Mouse (Mus musculus): ENCODE data around the gene Baz2b.

Baz2b gene

DNA sequence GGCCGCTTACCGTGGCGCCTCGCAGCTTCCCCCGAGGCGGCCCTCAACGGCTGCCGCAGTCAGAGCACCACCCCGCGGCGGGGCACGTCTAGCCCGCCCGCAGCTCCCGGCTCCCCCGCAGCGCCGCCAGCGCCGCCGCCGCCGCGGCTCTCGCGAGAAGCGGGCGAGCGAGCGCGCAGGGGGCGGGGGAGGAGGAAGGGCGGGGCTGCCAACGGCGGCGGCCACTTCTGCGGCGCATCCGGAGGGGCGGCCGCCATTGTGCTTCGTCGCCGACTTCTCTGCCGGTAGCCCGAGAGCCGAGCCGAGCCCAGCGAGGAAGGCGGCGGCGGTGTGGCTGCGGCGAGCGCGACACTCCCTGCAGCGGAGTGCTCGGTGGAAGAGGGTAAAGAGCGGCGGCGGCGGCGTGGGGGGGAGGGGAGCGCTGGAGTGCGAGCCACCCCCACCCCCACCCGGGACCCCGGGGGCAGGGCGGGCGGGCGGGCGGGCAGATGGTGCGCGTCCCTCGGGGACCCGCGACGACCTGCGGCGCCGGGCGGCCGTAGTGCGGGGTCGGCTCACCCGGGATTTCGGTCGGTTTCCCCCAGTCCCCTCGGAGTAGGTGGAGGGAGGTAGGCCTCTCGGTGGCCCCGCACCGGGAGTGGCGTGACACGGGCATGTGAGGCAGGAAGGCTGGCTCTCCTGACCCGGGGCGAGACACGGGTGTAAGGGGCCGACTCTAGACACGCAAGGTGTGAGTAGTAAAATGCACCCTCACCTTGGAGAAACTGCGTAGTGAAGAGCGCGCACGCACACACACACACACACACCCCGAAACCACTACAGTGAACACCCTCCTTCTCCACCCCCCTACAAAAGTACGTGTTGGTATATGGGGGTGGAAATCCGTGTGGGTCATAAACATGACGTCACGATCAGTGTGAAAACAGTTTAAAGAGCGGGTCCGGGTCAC lies at the start of gene Baz2b, which contains the start of gene March7:
Gene Baz2b (minus strand): TSS at position 137 of the 949 bp plus-strand sequence.
Gene March7 (plus strand): TSS at position 185 of the 949 bp plus-strand sequence.
- DNase-seq (ENCODE audit: low spot score in 2 of 2): peak; percentile 84 to 91

- no peak for DNase-seq (ENCODE audit: low spot score in 2 of 2)
Observed at GRCm38 (mm10) chr2:60259186-60259585, 49.5 kb upstream of the Baz2b start.

GRCm38 (mm10) chr2:60256751-60257150 lies 47.1 kb upstream of the Baz2b start:
- no peak for DNase-seq (ENCODE audit: low spot score in 2 of 2)

- no peak for DNase-seq (ENCODE audit: low spot score in 2 of 2)
Observed at GRCm38 (mm10) chr2:60253506-60253905, 43.9 kb upstream of the Baz2b start.

DNA sequence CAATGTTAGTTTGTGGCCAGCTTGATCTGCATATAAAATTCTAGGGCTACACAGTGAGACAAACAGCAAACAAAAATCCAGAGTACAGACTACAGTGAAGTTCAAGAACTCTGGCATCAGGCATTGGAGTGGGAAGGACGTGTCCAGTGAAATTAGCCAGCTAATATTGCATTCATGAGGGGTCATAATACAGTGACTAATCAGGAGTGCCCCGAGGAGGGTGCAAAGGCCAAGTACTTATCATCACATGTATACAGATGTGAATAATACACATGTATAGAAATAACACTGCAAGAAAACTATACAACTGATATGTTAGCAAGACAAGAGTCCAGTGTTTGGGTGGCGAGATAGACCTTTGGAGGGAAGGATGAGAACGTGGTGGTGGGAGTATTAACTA lies 43.1 kb upstream of the Baz2b start:
- no peak for DNase-seq (ENCODE audit: low spot score in 2 of 2)

DNA sequence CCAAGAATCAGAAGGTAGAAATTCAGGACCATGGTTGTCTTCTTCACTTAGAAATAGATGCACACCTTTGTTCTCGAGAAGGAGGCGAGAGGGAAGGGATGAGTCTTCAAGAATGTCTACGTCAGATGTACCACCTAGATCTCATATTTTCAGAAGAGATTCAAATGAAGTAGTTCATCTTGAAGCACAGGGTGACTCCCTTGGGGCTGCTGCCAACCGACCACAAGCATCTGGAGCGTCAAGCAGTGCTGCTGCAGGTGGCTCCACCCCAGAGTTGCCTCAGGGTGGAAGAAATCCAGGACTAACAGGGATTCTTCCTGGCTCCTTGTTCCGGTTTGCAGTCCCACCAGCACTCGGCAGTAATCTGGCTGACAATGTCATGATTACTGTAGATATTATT lies 24.9 kb upstream of the Baz2b start:
- DNase-seq (ENCODE audit: low spot score in 2 of 2): no peak

DNA sequence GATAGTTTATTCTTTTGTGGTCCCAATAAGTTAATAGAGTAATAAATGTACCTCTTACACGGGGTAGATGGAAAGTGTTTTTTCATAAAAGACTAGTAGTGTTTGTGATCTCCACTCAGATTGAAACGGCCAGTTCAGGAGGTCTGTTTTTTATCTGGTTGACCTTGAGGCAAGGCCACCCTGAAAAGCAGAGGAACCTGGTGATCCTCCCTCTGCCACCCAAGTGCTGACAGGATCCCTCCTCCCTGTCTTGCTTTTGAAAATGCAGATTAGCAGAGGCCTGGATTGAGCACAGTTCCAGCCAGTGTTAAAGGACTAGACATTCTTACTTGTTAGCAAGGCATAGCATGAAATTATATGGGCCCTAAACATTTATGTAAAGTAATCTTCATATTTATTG lies 23.5 kb upstream of the Baz2b start:
- no peak for DNase-seq (ENCODE audit: low spot score in 2 of 2)

DNA sequence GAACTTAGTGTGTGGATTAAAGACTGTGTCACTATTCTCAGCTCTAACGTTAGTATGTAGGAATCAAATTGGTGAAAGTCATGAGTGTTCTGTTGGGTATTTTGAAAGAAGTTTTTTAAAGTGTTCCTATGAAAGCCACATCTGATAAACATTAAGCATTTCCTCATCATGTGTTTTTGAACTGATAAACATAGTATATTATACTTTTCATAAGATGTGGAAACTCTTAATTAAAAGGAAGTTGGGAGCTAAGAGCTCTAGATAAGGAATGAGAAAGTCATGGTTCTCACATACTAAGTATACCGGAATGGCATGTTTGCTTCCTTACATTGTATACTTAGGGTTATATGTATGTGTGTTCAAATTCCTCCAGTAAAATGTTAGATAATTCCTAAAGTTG lies 20.7 kb upstream of the Baz2b start:
- no peak for DNase-seq (ENCODE audit: low spot score in 2 of 2)

DNA sequence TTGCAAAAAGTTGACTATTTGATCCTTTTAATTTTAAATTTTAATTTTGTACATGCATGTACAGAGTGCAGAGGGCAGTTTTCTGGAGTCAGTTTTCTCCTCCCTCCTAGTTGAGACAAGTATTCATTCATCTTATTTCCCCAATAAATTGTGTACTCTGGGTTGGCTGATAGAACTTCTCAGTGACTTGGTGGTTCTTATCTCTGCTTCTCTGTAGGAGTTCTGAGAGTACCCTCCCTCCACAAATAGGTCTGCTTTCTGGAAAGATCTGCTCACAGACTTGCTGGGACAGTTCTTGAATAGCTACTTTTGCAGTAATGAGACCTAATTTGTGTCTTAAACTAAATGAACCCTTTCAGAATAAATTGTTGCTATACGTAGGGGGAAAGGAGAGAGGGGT lies 18.8 kb upstream of the Baz2b start:
- no peak for DNase-seq (ENCODE audit: low spot score in 2 of 2)

DNA sequence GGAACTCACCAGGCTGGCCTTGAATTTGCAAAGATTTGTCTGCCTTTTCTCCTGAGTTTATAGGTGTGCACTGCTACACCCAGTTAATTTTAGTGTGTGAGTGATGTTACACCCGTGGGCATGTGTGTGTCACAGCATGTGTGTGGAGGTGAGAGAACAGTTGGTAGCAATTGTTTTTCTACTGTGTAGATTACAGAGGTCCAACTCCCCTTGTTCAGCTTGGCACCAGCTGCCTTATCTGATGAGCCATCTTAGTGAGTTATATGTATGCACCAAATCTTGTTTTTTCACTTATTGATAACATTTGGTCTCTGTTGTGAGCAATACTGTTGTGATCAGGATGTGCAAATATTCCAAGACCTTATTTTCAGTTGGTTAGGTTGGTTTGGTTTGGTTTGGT lies 13.8 kb upstream of the Baz2b start:
- DNase-seq (ENCODE audit: low spot score in 2 of 2): no peak

DNA sequence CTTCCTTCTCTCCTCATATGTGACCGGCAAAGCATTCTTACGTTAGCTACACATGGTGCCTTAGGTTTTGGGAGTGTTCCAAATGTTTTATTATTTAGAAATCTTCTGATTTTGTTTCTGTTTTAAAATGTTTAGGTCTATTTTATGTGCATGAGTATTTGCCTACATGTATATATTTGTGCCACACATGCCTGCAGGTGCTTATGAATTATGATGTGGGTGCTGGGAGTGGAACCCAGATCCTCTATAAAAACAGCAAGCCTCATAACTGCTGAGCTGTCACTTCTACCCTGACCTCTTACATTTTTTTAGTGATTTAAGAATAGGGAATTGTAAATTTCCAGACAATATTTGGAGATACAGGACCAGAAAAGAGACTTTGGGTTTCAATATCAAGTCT lies 12.3 kb upstream of the Baz2b start:
- no peak for DNase-seq (ENCODE audit: low spot score in 2 of 2)

GRCm38 (mm10) chr2:60221236-60221635 lies 11.6 kb upstream of the Baz2b start:
- no peak for DNase-seq (ENCODE audit: low spot score in 2 of 2)

DNA sequence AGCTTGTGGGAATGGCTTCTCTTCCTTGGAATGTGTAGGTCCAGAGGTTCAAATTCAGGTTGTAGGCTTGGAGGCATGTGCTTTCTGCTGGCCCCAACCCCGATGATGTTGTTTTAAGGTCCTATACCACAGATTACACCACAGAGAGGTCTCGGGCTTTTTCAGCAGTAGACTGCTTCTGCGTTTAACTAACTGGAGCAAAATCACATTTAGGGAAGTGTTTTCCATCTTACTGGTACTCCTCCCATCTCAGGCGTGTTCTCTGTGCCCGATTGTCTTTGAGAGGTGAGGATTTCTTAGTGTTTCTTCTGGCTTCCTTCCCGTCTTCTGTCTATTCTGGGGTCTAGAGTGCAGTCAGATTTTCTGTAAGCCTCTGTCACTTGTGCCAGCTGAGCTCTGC lies 8.0 kb upstream of the Baz2b start:
- DNase-seq (ENCODE audit: low spot score in 2 of 2): no peak

GRCm38 (mm10) chr2:60216547-60217153 lies 7.0 kb upstream of the Baz2b start:
- no peak for DNase-seq (ENCODE audit: low spot score in 2 of 2)

GRCm38 (mm10) chr2:60214683-60215082 lies 5.0 kb upstream of the Baz2b start:
- DNase-seq (ENCODE audit: low spot score in 2 of 2): no peak

DNA sequence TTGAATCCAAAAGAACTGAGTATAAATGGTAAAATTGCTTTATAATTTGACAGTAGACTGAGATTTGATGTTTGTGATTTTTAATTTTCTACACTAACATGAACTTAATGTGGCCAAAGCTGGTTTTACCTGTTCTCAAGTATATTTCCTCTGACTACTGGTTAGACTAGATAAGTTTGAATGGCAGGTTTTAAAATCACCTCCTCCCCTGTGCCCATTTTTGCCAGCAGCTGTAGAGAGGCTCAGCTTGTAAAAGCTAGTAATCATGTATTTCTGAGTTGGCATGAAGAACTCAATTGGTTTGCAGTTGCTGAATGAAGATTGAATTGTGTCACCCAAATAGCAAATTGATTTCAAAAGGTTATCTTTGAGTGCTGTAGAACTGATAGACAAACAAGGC lies 2.8 kb upstream of the Baz2b start:
- DNase-seq (ENCODE audit: low spot score in 2 of 2): no peak

- no peak for DNase-seq (ENCODE audit: low spot score in 2 of 2)
Observed at GRCm38 (mm10) chr2:60210821-60211220, 1.2 kb upstream of the Baz2b start.

DNA sequence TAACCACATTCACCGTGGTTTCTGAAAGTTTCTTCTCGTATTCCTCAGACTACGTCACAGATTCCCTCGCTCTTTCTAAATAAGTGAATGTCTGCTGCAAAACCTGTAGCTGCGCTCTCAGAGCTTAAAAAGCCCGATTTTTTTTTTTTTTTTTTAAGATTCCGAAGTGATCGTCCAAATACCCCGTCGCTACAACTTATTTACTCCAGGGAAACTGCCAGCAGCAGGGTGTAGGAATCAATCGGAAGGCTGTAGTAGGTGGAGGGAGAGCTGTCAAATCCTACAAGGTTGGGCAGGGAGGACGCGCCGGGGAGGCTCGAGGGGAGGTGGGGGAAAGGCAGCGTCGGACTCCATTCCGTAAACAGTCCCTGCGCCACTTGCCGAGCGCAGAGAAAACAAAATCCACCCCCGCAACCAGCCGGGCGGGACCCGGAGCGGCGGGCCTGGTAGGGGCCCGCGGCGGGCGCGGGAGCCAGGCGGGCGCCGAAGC lies 472 bp downstream of the Baz2b start:
- DNase-seq (ENCODE audit: low spot score in 2 of 2): peak; percentile 57

GRCm38 (mm10) chr2:60205795-60206194 lies 3.8 kb downstream of the Baz2b start:
- no peak for DNase-seq (ENCODE audit: low spot score in 2 of 2)

DNA sequence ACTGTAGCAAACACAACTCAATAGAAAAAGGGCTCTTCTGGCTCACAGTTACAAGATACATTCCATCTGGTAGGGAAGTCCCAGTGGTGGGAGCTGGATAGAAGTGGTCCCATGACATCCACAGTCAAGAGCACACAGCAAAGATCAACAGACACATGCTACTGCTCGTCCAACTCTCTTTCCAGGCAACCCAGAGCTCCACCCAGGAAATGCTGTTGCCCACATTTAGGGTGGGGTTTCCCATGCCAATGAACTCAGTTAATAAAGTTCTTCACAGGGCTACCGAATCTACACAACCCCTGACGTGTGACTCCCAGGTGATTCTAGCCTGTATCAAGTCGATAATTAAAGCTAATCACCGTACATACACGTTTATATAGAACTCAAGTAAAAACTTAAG lies 5.5 kb downstream of the Baz2b start:
- DNase-seq (ENCODE audit: low spot score in 2 of 2): no peak

DNA sequence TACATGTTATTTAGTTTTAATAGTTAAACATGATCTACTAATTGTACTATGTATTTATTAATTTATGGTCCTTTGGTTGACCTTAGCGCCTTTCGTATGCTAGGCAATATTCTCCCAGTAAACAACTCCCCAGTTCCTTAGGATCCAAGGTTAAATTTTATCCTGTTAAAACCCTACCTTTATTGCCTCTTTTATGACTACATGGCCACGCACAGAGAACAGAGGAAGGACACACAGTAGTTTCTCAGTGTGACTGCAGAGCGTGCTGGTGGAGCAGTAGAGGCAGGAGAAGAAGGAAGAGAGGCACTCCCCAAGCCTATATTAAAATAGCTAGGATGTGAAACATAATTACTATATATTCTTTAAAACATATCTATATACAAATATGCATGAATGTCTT lies 5.9 kb downstream of the Baz2b start:
- DNase-seq (ENCODE audit: low spot score in 2 of 2): no peak

DNA sequence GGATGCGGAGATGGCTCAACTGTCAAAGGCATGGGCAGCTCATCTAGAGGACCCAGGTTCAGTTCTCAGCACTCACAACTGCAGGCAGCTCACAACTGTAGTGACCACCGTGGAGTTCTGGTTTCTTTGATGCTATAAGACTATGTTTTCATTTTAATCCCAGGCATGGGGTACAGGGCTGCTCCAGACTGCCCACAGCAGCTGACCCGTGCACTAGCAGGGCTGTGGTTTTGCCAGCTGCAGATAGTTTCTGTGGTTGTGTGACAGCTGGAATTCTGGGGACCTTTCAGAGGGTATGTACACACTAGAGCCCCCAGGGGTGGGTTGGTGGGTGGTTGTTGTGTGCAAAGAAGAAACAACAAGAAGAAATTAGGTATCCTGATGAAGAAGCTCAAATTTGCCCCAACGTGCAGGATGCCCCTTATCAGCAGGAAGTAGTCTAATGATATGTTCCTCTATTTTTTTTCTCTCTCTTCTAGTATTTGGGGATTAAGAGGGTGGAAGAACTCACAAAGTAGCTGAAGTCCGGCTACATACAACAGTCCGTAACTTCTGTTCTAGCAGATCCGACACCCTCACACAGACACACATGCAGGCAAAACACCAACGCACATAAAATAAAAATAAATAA lies 6.6 kb downstream of the Baz2b start:
- no peak for DNase-seq (ENCODE audit: low spot score in 2 of 2)

GRCm38 (mm10) chr2:60200667-60201066 lies 9.0 kb downstream of the Baz2b start:
- peak; percentile 28 to 71 for DNase-seq (ENCODE audit: low spot score in 2 of 2)

Measured in thymus, postnatal 10 days (tissue).